Mouse (Mus musculus): ENCODE data around the gene Mettl24. TPM values are rescaled to one million over a fixed set of nuclear protein-coding genes. Genes with fewer than 3 reads are reported as not detected.
"Not testable (repeated sequence)": the region's sequence is repeated elsewhere in the genome, so short reads cannot be mapped to it uniquely, and the experiment has no call there.

Gene Mettl24
- total RNA-seq, 2 experiments from 2014 or later: 0.49 to 0.71 TPM

DNA sequence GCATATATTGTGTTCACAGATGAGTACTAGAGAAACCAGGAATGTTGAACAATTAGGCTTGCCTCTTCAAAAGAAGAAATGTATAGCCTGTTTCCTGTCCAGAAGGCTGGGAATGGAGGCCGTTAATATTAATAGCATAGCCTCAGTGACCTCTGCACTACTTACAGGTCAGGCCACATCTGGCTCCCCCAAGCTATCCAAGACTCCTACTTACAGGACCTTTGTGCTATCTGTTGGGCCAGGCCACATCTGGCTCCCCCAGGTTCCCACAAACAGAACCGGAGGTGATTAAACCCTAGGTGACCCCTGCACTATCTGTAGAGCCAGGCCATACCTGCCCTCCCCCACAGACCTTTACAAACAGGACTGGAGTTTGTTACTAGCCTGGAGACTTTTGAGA lies 94.1 kb downstream of the Mettl24 start:
- intact Hi-C loops (cut with DNase I): no loop called here
- no peak for DNase-seq

DNA sequence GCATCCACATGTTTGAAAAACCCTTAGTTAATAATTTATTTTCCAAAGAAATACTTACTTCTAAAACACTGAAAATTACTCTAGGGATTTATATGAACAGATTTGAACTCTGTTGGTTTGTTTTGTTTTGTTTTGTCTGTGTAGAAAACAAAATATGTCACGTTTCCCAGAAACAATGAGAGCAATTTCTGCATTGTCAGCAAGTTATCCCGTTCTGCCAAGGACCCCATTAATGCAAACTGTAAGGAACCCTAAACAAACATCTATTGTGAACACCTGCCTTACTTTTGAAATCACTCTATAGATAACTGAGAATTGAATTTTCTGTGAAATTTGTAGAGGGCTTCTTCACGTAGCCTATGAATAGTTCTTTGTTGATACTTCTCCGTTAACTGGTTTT lies 95.4 kb downstream of the Mettl24 start:
- intact Hi-C loops (cut with DNase I): no loop called here
- DNase-seq: no peak

DNA sequence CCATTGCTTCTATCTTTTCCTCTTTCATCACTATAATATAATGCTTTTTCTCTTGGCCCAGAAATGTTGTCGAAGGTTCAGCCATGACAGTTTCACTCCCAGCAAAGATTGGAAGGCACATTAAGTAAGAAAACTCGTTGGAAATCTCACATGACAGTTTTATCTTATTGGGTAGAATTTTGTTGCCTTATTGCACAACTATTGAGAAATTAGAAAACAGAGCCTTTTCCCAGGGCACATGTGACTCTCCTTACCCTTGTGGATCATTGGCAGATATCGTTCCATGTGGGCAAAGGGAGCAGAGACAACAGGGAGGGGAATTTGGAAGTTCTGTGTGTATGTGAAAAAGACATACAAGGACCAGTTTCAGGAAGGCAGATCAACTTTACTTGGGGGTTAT lies 107.3 kb downstream of the Mettl24 start:
- intact Hi-C loops (cut with DNase I): no loop called here
- no peak for DNase-seq

DNA sequence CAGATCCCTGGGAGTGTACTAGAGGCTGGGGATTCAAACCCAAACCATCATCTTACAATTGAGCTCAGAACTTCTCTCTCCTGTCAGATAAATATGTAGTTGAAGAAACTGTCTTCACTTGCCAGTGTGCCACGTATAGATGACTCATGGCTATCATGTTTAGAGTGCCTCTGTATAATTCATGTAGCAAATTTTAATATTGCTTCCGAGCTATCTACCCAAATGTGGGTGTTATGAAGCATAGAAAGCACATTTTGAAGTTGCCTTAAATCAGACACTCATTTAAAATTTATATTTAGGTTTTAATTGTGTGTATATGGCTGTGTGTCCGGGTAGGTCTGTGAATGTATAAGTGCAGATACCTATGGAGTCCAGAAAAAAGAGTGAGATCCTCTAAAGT lies 109.0 kb downstream of the Mettl24 start:
- no peak for DNase-seq
- intact Hi-C loops (cut with DNase I): no loop called here

DNA sequence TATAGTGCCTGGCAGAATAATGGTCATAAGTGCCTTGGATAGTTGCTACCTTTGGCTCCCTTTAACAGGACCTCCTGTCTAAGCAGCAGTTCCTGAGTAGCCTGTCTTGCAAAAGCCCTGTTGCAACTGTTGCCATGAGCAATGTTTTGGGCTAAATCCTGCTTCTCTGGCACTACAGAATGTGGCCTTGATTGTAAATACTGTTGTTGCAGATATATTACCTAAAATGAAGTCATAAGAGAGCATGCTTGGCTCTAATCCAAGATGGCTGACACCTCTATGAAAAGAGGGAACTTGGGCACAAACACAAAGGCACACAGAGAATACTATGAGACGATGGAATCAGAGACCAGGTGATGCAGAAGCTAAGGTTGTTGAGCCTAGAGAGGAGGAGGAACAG lies 122.1 kb downstream of the Mettl24 start:
- intact Hi-C loops (cut with DNase I): no loop called here
- DNase-seq: no peak

DNA sequence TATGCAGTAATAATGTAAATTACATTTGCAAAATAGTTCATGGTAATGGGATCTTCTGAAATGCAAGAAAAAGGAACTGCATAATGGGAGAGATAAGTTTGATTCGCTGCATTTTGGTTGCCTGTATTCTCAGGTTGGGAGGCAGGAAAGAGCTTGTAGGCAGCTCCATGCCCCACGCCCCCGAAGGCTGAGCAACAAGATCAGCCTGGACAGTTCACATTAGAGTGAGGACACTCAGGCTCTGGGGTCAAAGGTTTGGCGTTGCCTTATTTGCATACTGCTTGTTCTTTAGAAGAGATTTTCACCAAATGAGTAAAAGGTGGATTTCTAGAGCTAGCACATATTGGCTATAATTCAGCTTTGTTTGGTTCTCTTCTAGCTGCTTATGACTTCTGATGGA lies 123.1 kb downstream of the Mettl24 start:
- intact Hi-C loops (cut with DNase I): no loop called here
- no peak for DNase-seq

DNA sequence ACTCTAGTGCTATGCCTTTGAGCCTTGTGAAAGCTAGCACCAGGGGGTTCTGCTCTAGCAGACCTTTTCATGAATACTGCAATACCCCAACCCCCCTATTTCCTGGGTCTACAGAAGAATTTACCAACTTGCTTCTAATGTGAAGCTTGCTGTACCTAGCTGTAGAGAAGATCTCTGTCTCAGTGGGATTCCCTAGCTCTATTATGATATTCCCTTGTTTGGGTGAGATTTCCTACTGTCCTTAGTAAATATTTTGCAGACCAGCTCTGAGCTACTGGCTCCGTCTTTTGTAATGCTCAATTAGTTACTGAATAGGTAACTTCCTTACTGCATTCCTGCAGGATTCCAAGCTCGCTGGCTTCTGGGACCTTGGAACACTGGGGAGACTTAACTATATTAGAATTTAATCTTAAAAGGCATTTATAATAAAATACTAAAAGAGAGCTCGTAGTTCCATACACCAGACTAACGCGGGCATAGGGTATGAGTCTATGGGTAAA lies 126.4 kb downstream of the Mettl24 start:
- DNase-seq; intact Hi-C loops (cut with DNase I): not testable (repeated sequence)

DNA sequence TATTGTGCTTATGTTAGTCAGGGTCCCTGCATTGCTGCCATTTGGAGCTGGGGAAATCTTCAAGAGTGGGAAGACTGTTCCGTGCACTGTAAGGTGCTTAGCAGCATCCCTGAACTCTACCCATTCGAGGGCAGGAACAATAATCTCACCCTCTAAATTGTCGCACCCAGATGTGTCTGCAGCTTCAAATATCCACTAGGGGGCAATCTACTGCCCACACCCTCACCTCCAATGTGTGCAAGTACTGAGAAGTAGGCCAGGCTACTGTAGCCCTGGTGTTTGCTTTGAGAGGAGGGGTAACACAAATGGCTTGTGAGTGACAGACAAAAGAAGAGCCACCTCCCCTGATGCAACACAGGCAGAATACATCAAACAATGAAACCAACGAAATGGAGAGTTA lies 130.5 kb downstream of the Mettl24 start:
- intact Hi-C loops (cut with DNase I): no loop called here
- DNase-seq: no peak

DNA sequence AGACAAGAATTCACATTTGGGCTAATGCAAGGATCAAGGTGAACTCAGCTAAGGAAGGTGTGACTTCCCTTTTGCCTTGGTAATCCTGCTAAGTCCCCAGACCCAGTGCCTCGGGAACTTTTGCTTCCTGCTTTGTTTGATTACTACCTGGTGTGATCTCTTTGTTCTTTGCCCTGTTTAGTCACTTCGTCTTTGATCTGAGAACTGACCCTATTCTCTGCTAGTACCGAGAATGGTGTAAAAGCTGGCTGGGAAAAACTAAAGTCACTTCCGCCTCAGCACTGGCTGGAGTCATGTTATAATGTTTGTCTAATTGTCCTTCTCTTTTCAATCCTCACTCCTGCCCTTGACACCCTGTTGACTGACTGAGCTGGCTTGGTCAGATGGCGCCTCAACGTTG lies 133.4 kb downstream of the Mettl24 start:
- intact Hi-C loops (cut with DNase I): no loop called here
- no peak for DNase-seq

DNA sequence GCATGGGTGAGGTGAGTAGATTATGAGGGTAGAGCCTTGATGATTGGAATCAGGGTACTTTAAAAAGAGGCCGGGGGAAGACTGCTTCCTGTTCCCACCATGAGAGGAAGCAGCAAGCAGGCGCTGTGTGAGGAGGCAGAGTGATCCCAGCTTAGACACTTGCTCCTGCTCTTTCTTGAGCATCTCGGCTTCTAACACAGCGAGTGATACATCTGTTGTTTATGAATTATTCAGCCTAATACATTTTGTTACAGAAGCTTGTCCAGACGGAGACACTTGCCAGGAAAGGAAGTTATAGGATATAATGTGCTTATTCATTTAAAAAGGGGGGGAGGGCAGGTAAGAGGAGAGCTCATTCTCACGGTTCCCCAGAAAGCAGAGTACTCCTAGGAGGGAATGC lies 142.9 kb downstream of the Mettl24 start:
- DNase-seq: no peak
- intact Hi-C loops (cut with DNase I): no loop called here

DNA sequence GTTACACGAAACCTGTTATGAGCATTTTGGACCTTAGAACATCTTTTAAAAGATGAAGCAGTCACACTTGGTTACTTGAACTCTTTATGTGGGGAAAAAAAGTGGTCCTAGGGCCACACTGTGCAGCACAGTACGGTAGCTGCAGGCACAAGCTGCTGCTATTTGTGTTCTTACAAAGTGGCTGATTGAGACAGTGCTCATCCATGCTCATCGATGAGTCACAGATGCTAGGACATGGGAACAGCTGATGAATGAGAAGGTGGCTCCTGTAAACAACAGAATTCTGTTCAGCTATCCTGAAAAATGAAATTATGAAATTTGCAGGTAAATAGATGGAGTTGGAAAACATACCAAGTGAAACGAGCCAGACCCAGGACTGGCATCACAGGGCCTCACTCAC lies 144.6 kb downstream of the Mettl24 start:
- intact Hi-C loops (cut with DNase I): no loop called here
- no peak for DNase-seq

DNA sequence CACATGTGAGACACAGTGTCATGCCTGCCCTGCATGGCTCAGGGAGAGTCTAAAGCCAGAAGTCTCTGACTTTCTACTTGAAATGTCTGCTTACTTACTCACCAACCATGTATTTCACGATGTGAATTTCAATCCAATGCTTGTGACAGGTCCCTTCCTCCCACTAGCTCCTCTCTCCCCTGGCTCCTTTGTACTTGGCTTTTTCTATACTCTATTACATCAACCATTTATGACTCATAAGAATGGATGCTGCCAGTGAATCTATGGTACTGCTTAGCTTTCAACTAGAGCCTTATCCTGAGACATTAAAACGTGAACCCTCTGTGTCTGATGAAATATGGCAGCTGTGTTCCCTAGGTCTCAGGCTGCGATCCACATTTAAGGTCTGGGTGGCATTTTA lies 147.2 kb downstream of the Mettl24 start:
- intact Hi-C loops (cut with DNase I): no loop called here

DNA sequence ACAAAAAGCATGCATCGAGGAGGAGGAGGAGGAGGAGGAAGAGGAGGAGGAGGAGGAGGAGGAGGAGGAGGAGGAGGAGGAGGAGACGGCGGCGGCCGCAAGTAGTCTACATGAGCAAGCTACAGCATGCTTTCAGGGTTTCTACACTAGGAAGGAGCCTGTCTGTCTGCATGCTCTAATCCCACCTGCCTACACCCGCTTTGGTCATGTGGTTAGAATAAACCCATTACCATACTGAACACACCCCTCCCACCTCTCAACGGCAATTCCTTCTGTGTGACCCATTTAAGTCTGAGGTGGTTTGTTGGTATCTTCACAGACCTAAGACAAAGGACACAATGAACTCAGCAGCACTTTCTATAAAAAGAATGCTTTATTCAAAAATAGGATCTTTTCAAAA lies 148.2 kb downstream of the Mettl24 start:
- no peak for DNase-seq
- intact Hi-C loops (cut with DNase I): no loop called here

More for the DNA sequence above, 147.2 kb downstream of the Mettl24 start:
- no peak for DNase-seq

DNA sequence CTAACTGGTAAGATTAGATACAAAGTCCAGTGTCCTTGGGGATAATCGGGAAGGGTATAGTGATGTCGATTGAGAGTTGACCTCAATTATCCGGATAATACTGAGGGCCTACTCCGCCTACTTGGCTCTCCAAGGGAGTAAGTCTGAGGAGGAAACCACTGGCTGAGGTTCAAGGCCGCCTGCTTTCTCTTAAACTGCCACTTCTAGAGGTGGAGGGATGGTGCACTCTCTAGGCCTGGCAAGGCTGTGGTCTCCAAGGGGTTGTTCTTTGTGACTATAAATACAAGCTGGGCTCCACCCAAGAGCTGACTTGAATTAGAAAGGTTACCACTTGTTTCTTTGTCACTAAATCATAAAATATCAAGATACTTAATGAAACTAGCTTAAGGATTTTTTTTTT lies 157.0 kb downstream of the Mettl24 start:
- DNase-seq: no peak
- intact Hi-C loops (cut with DNase I): no loop called here

DNA sequence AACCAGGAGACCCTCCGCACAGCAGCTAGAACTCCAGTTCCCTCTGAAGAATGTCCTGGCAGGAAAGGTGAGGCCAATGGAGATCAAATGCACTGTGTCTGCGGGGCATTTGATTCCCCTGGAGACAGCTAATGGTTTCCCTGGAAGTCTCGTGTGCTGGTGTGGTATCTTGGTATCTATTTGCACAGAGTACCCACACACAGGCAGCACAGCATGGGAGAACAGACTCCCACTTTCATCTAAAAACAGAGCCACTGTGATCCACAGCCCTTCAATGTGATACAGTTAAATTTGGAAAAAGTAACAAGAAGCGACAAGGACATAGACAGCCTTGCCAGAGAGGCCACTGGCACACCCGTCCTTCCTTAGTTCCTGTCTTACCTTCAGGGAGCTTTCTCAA lies 160.8 kb downstream of the Mettl24 start:
- intact Hi-C loops (cut with DNase I): no loop called here

DNA sequence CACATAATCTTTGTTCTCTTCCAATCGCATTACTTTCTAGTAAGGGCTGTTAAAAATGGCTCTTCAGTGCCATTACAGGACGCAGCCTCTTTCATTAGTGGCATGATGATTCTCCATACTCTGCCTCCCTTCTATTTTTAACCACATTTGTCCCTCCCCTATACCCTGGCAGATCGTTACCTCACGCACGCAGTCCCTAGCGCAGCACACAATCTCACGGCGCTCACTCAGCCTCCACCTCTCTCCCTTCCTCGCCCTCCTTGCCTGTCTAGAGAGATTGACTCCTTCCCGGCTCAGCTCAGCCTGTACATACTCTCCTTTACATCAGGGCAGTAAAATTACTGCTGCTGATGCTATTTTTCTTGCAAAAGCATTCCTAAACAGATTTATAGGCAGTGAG lies 161.5 kb downstream of the Mettl24 start:
- DNase-seq: no peak
- intact Hi-C loops (cut with DNase I): no loop called here

More for the DNA sequence above, 160.8 kb downstream of the Mettl24 start:
- DNase-seq: no peak

DNA sequence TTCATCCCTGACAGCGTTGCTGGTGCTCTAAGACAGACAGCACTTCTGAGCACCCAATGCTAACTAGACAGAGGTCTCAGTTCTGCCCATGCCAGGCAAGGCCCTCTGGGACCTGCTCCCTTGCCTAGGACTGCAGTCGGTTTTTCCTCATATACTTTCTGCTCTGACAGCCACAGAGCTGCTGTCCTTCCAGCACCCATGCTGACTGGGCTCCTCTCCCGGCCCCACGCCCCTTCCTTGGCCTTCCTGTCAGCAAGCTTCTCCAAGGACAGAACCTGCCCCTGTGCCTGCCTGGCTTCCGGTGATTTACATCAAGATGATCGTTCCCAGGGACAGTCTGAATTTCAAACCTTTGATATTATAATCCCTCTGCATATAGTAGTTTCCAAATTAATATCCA lies 162.5 kb downstream of the Mettl24 start:
- intact Hi-C loops (cut with DNase I): no loop called here
- DNase-seq: no peak

DNA sequence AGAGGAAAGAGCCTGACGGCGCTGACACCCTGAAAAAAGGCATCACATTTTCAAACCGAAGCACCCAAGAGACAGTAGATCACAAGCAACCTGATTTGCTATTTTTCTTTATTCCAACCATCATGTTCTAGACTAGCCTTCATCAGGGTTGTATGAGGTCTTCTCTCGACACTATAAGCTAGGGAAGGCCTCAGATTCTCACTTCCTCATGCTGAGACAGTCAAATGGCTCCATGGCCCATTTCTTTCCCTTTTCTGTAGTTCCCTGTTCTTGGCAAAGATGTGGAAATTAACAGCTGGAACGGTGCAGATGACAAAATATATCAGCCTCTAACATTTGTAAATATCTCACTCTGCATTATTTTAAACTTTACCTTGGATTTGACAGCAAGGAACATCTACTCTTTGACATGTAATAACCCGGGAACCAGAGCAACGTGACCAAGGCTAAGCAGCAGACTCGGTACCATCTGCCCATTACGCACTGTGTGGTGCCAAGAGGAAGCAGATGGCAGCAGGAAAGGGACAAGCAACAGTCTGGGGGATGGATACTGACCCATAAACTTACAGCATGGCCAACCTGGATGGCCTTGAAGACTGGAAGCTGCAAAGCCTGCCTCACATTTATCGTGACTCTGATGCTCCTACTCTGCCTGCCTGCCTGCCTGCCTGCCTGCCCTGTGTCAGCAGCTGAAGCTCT lies 164.2 kb downstream of the Mettl24 start:
- intact Hi-C loops (cut with DNase I): no loop called here

DNA sequence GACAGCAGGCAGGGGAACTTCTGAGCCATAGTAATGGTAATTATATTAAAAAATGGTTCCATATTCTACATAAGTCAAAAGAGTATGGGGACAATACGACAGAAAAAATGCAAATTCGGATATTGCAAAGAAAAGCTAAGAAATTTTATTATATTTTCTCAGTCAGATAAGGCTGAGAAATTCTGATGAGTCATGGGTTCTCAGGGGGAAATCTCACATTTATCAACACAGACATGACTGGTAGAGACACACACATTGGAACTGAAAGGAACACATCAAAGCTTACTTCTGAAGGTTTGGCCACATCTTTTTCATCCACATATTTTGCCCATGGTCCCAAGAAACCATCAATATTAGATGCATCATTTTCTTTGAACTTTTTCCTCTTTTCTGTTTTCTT lies 167.6 kb downstream of the Mettl24 start:
- intact Hi-C loops (cut with DNase I): no loop called here
- no peak for DNase-seq

More for the DNA sequence above, 164.2 kb downstream of the Mettl24 start:
- no peak for DNase-seq

DNA sequence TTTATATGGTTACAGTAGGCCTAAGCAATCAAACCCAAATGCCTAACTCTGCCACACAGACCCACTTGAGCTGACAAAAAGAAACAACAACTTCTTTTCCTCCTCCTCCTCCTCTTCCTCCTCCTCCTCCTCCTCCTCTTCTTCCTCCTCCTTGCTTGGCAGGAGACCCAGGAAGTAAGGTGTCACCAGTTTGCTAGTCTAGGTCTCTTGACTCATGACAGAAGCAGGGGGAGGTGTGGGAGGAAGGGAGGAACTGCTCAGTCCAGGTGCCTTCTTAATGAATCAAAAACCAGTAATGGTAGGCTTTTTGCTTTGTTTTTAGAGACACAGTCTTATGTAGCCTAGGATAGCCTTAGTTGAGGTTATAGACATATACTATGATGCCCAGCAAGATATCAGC lies 168.1 kb downstream of the Mettl24 start:
- DNase-seq: no peak
- intact Hi-C loops (cut with DNase I): no loop called here

DNA sequence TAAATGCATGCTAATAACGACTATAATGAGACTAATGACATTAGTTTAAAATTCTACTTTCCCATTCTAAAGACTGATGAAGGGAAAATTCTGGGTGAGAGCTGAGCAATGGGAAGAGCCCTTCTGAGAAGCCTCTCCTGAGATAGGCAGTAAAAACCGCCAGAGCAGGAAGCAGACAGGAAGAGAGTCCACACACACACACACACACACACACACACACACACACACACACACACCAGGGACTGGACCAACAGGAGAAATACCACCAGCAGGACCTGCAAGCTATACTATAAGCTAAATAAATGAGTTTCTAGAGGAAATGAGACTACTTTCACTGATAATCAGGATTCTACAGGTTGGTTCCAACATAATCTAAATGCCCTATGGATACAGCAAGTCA lies 172.5 kb downstream of the Mettl24 start:
- intact Hi-C loops (cut with DNase I): no loop called here
- no peak for DNase-seq

DNA sequence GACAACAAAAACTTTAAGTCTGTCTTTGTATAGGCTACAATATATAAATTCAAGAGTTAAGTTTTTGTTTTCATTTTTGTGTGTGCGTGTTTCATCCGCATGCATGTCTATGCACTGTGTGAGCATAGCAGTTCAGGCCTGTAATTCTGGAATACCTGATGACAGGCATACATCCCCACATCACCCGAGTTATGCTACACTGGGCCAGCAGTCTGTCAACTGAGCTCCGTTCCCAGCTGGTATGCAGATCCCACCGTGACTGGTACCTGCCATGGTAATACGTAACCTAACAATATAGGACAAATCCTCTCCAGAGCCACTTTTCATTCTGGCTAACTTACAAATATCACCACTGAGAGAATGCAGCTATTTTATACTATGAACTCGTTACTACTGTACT lies 173.6 kb downstream of the Mettl24 start:
- no peak for DNase-seq
- intact Hi-C loops (cut with DNase I): no loop called here

DNA sequence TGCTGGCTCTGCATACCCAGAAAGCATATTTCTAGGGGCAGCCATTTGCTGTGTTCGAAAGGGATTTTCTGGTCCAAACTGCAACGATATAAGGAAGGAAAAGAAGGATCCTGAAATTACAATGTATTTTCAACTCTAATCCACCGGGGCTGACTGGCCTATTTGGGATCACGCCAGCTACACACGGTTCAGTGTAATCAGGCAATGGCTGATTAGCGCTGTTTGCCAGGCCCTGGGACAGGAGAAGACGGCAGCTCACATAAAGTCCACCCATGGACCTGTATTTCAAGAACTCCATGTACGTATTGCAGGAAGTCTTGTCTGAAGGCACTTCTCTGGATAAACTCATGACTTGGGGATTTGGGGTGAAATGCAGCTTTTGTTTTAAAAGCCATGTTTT lies 174.5 kb downstream of the Mettl24 start:
- no peak for DNase-seq
- intact Hi-C loops (cut with DNase I): no loop called here
